Mouse (Mus musculus) limb, embryonic 14.5 days (tissue): Measurements from ENCODE around the gene Frrs1. TPM values are rescaled to one million over a fixed set of nuclear protein-coding genes. Genes with fewer than 3 reads are reported as not detected.

Source experiments
- ATAC-seq: fragments of 200-750 bp; cut with Nextera tagmentation; 2 replicates; pipeline ENCODE4 v1.8.0; 2017; ENCODE audit warnings: low read depth, moderate number of reproducible peaks, moderate TSS enrichment; ENCODE audit not compliant: low FRiP score
- DNase-seq: peaks from one replicate; pipeline ENCODE4 v3.0.0-alpha.2; 2015; ENCODE audit warnings: low spot score
- H3K27ac ChIP-seq: fragments of 300-500 bp; sonication (generic); replicated peaks from 2 replicates; pipeline ENCODE4 v1.5.1; 2014; ENCODE audit warnings: low read depth, mild to moderate bottlenecking, low read length, moderate library complexity, mixed read lengths
- H3K27me3 ChIP-seq: fragments of 300-500 bp; sonication (generic); 2 replicates; pipeline ENCODE4 v1.6.1; 2014; ENCODE audit warnings: low read length, mixed read lengths; ENCODE audit not compliant: control insufficient read depth, insufficient read depth
- H3K36me3 ChIP-seq: fragments of 300-500 bp; sonication (generic); 2 replicates; pipeline ENCODE4 v1.6.1; 2014; ENCODE audit warnings: mild to moderate bottlenecking, low read length, moderate library complexity, mixed read lengths; ENCODE audit not compliant: control insufficient read depth, insufficient read depth
- H3K4me1 ChIP-seq: fragments of 300-500 bp; sonication (generic); 2 replicates; pipeline ENCODE4 v1.6.1; 2014; ENCODE audit warnings: antibody characterized with exemption, low read length, mixed read lengths; ENCODE audit not compliant: control insufficient read depth, insufficient read depth
- H3K4me2 ChIP-seq: fragments of 300-500 bp; sonication (generic); replicated peaks from 2 replicates; pipeline ENCODE4 v1.6.1; 2014; ENCODE audit warnings: low read depth, mild to moderate bottlenecking, low read length, moderate library complexity; ENCODE audit not compliant: severe bottlenecking
- H3K4me3 ChIP-seq: fragments of 300-500 bp; sonication (generic); replicated peaks from 2 replicates; pipeline ENCODE4 v1.5.1; 2014; ENCODE audit warnings: low read length
- H3K9ac ChIP-seq: fragments of 300-500 bp; sonication (generic); 2 replicates; pipeline ENCODE4 v1.6.1; 2014; ENCODE audit warnings: mild to moderate bottlenecking, low read depth, low read length, moderate library complexity; ENCODE audit not compliant: severe bottlenecking
- H3K9me3 ChIP-seq: fragments of 300-500 bp; sonication (generic); 2 replicates; pipeline ENCODE4 v1.6.1; 2016; ENCODE audit warnings: low read length; ENCODE audit not compliant: control insufficient read depth
- POLR2A ChIP-seq: fragments of 200-500 bp; IDR thresholded peaks from 2 replicates; pipeline ENCODE4 v1.8.0; 2012; ENCODE audit warnings: inconsistent platforms, mild to moderate bottlenecking, moderate library complexity, borderline replicate concordance; ENCODE audit not compliant: insufficient read depth, insufficient read length; ENCODE audit errors: extremely low read depth
- WGBS: fragments of 180-500 bp; shearing (Covaris S2); extraction: QIAGEN DNeasy Blood & Tissue Kit; methylation state at CpG from one replicate; pipeline ENCODE4 v1.1.7; 2014; 5-methylcytosine and 5-hydroxymethylcytosine counted together
- polyA plus RNA-seq, 2 experiments: library from polyadenylated mRNA; depleted of rRNA in 1 of 2; stranded (reverse) in 1 of 2; unstranded in 1 of 2; fragments of >200 nt; fragmentation: Nextera tagmentation in 1 of 2; extraction: Ambion mirVana in 1 of 2; gene quantifications; 2 replicates each; pipeline versions ENCODE4 v1.2.1 to v1.2.3; 2012 to 2014

Gene Frrs1
- polyA plus RNA-seq, 2 experiments: 6.4 to 12.4 TPM

DNA sequence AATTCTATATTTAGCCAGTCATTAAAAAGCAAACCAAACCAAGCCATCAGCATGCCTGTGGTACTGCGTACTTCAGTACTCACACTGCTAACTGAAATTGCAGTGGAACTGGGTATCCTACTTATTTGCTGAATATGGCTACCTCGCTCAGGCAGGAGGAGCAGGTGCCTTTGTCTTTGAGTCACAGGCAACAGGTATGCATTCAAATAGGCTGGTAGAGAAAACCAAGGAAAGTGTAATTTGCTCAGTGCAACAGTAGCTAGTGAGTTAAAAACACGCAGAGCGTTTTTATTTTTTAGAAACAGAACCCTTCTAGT lies 1.9 kb downstream of the Frrs1 start:
- ATAC-seq: no peak
- Histone ChIP-seq H3K36me3 (no peaks in the 10 kb centered on the region), H3K9me3 (no peaks in the 10 kb centered on the region), H3K4me2 (peak overlapping the region; percentile 83), H3K27ac (no peak overlapping the region), H3K9ac (peak overlapping the region; percentile 58), H3K4me3 (peak overlapping the region; percentile 50), H3K4me1 (no peaks in the 10 kb centered on the region), H3K27me3 (no peaks in the 10 kb centered on the region)
- WGBS: 14% methylated on average over 4 of the region's 4 CpGs
- no peak for DNase-seq
- no peak for TF ChIP-seq POLR2A

DNA sequence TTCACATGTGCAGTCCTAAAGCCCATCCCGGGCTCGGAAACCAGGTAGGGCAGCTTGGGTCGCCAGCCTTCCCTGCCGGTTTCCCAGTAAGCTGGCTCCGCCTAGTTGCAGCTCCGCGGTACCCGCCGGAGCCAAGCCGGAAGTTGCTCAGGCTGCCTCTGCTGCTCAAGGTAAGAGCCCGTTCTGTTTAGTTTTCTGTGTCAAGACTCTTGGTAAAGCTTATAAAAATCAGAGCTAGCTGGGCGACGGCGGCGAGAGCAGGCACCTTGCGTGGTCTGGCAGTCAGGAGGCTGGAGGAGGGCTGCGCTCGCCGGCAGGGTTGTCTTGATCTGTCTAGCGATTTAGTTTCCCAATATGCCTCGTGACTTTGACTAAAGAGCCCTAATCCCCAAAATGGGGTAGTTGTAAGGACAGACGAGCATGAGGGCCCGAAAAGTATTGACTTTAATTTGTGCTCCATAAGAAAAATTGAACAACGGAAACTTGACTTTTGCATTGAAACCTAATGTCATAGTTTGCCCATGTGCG lies 2.3 kb downstream of the Frrs1 start:
- 0 out of 2 replicates have a peak, but pooled peaks have one; percentile 41 for TF ChIP-seq POLR2A
- Histone ChIP-seq H3K4me2 (peak overlapping the region; percentile 83), H3K4me1 (no peaks in the 10 kb centered on the region), H3K4me3 (peak overlapping the region; percentile 50), H3K27ac (peak overlapping the region; percentile 26; the same call in 1 of the 2 replicates), H3K9ac (peak overlapping the region; percentile 58), H3K36me3 (no peaks in the 10 kb centered on the region), H3K9me3 (no peaks in the 10 kb centered on the region), H3K27me3 (no peaks in the 10 kb centered on the region)
- DNase-seq (peak; percentile 50), ATAC-seq (peak; percentile 58; the same call in 1 of the 2 replicates)
- under 1% methylated on average over 25 of the region's 25 CpGs for WGBS

DNA sequence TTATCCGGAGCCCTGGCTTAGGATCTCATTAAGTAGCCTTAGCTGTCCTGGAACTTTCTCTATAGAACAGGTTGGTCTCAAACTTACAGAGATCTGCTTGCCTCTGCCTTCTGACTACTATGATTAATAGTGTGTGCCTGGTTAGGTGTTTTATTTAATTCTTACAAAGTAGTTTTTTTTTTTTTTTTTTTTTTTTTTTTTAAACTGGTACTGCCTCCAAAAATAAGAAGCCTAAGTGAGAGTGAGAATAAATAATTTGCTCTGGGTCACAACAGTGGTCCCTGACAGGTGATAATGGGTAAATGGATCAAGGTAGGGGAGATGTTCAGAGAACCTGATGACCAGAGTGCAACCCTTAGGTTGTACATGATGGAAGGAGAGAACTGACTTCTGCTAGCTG lies 3.4 kb downstream of the Frrs1 start:
- H3K9ac ChIP-seq: no peak overlapping the region
- no peaks in the 10 kb centered on the region for H3K4me1 ChIP-seq
- WGBS: 64% methylated on average over 1 of the region's 1 CpGs
- no peaks in the 10 kb centered on the region for H3K9me3 ChIP-seq
- TF ChIP-seq POLR2A: no peak
- no peak for ATAC-seq
- H3K27me3 ChIP-seq: no peaks in the 10 kb centered on the region
- no peaks in the 10 kb centered on the region for H3K36me3 ChIP-seq
- H3K4me2 ChIP-seq: no peak overlapping the region
- H3K4me3 ChIP-seq: no peak overlapping the region
- DNase-seq: no peak
- no peak overlapping the region for H3K27ac ChIP-seq

DNA sequence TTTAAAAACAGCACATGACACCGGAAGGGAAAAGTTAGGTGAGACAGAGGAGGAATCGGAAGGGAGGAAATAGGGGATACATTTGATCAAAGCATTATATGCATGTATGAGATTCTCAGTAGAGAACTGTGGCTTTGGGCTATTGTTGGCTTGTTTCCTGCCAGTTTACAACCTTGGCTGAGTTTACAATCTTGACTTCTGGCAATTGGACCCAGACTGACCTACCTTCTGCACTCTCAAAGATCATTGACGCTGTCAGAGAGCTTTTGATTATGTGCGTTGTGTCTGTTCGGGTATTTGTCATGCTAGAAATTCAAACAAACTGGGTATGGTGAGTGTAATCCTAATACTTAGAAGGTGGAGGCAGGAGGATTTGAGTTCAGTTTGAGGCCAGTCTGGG lies 5.2 kb downstream of the Frrs1 start:
- DNase-seq: no peak
- Histone ChIP-seq H3K36me3 (no peaks in the 10 kb centered on the region), H3K27ac (no peak overlapping the region), H3K9me3 (no peaks in the 10 kb centered on the region), H3K4me3 (no peak overlapping the region), H3K27me3 (no peaks in the 10 kb centered on the region), H3K9ac (no peak overlapping the region), H3K4me2 (no peak overlapping the region), H3K4me1 (no peaks in the 10 kb centered on the region)
- no peak for ATAC-seq
- no peak for TF ChIP-seq POLR2A
- WGBS: 53% methylated on average over 5 of the region's 5 CpGs

DNA sequence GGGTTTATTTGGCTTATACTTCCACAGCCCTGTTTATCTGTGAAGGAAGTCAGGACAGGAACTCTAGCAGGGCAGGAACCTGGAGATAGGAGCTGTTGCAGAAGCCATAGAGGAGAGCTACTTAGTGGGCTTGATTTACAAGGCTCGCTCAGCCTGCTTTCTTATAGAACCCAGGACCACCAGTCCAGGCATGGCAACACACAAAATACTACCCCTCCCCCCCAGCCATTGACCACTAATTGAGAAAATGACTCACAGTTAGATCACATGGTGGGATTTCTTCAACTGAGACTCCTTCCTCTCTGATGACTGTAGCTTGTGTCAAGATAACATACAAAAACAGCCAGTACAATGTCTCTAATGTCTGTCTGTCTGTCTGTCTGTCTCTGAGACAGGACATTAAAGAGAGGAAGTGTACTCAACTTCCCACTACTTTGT lies 6.0 kb downstream of the Frrs1 start:
- Histone ChIP-seq H3K27ac (no peak overlapping the region), H3K9me3 (no peaks in the 10 kb centered on the region), H3K4me1 (no peaks in the 10 kb centered on the region), H3K27me3 (no peaks in the 10 kb centered on the region), H3K36me3 (no peaks in the 10 kb centered on the region), H3K9ac (no peak overlapping the region), H3K4me2 (no peak overlapping the region), H3K4me3 (no peak overlapping the region)
- no peak for TF ChIP-seq POLR2A
- WGBS: 71% methylated on average over 1 of the region's 1 CpGs
- DNase-seq: no peak
- ATAC-seq: no peak

DNA sequence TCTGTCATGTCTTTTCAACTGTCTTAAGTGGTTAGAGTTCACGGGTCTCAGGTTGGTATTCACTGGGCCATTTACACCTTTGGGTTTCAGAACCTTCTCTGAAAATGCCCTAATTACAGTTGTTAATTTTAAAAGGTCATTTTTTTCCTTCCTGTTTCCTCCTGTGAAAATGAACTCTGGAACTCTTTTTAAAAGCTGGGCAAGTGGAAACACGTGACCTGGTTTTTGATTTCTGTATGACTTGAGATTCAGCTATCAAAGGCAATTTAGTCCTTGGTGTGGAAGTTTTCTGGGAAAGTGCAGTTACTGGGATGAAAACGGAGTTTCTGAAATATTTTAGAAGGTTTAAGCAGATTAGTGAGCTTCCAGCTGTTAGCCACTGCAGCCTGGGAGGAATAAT lies 11.1 kb downstream of the Frrs1 start:
- Histone ChIP-seq H3K4me1 (no peaks in the 10 kb centered on the region), H3K36me3 (no peaks in the 10 kb centered on the region), H3K4me3 (no peak overlapping the region), H3K4me2 (no peak overlapping the region), H3K27me3 (no peaks in the 10 kb centered on the region), H3K9me3 (no peaks in the 10 kb centered on the region), H3K27ac (no peak overlapping the region), H3K9ac (no peak overlapping the region)
- no peak for ATAC-seq
- no peak for TF ChIP-seq POLR2A
- no peak for DNase-seq
- 19% methylated on average over 3 of the region's 3 CpGs for WGBS
